Mouse (Mus musculus) cerebellum, adult 2 months (tissue): ENCODE measurements around the gene Oscar.

Experiments used
- CTCF ChIP-seq: fragments of 200-500 bp; IDR thresholded peaks from 2 replicates; pipeline ENCODE4 v1.5.1; 2011; ENCODE audit warnings: low read depth, mild to moderate bottlenecking, control low read depth, low read length, moderate library complexity, borderline replicate concordance; ENCODE audit not compliant: insufficient read depth
- POLR2A ChIP-seq: fragments of 200-500 bp; IDR thresholded peaks from 2 replicates; pipeline ENCODE4 v1.6.1; 2011; ENCODE audit warnings: low read length, control low read depth, borderline replicate concordance; ENCODE audit not compliant: insufficient read depth

DNA sequence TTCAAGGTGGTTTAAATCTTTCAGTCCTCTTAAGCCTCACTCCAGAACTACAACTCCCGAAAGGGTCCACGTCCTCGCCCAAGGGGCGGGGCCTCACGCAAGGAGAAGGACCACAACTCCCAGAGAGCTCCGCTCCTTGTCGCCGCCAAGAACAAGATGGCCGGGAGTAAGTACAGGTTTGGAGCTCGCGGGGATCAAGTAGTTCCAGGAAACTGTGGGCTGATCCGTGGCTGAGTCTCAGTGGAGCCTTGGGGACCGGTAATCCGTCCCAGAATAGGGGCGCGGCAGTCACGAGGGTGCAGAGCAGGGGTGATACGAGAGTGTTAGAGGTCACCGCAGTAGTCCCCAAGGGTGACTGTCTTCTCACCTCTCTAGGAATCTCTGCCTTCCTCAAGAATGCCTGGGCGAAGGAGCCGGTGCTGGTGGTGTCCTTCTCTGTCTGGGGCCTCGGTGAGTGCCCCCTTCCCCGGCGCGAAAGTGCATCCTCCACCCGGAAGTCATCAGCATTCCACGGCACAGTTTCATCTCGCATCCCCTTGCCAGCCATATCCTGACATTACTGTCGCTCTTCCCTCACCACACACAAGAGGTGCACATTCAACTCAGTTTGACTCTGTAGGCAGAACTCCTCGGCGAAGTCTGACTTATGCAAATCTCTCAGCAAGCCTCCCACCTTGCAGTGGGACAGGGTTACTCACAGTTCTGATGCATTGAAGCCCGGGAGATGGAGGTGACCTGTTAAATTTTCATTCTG is 1.5 kb upstream of the Oscar start, which contains the start of gene Ndufa3:
- peak; percentile 87; the same call in 1 of the 2 replicates for TF ChIP-seq POLR2A
- no peak for TF ChIP-seq CTCF
